Mouse (Mus musculus) cerebellum, adult 11-12 months (tissue): ENCODE measurements around the gene Olfr391-ps.

Experiments
- DNase-seq: peaks from one replicate; pipeline ENCODE4 v3.0.0; 2022

The Olfr391-ps gene

GRCm38 (mm10) chr11:73802952-73803351 is at the start of gene Olfr391-ps:
Olfr391-ps (minus strand) TSS chr11:73803052.
- no peak for DNase-seq

GRCm38 (mm10) chr11:73851354-73851753 is 48.5 kb upstream of the Olfr391-ps start, which contains the start of gene Olfr393:
Olfr393 (minus strand) TSS chr11:73851454.
- no peak for DNase-seq

- no peak for DNase-seq
Observed at GRCm38 (mm10) chr11:73816949-73817348, 14.1 kb upstream of the Olfr391-ps start, which contains the start of gene Olfr392. Olfr392 (minus strand) TSS chr11:73817049.

- no peak for DNase-seq
Observed at GRCm38 (mm10) chr11:73782664-73783063, 20.2 kb downstream of the Olfr391-ps start, which contains the start of gene Olfr390. Olfr390 (plus strand) TSS chr11:73782964.

GRCm38 (mm10) chr11:73780613-73781012 is 22.2 kb downstream of the Olfr391-ps start, which contains the start of gene Olfr389:
Olfr389 (minus strand) TSS chr11:73780713.
- no peak for DNase-seq

- no peak for DNase-seq
Observed at GRCm38 (mm10) chr11:73759115-73759514, 43.7 kb downstream of the Olfr391-ps start.
